Mouse (Mus musculus) right cerebral cortex, postnatal 36 days (tissue): ENCODE data around the gene Fbl.
"Not testable (repeated sequence)": the region's sequence is repeated elsewhere in the genome, so short reads cannot be mapped to it uniquely, and the experiment has no call there.

Experiments used
- DNase-seq, 2 experiments: peaks; one replicate each; pipeline ENCODE4 v3.0.0; 2022; ENCODE audit warnings: low spot score in 2 of 2, mixed read lengths in 1 of 2

The Fbl gene

DNA sequence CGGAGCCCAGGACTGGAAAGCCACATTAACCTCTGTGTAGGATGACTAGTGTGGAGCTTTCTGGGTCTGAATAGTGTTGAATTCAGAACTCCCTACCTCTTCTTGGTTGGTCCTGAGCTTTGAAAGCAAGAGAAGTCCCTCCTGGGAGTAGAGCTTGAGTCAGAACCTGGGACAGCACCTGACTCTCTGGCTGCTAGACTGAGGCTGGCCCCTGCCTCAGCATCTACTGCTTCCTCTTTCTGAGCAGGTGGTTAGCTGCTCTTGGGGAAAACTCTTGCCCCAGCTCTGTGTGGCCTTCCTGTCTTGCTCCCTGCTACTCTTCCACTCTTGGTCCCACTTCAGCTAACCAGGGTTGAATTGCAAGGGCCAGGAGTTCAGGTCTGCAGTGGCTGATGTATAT, 22.4 kb downstream of the Fbl start:
- no peak for DNase-seq

DNA sequence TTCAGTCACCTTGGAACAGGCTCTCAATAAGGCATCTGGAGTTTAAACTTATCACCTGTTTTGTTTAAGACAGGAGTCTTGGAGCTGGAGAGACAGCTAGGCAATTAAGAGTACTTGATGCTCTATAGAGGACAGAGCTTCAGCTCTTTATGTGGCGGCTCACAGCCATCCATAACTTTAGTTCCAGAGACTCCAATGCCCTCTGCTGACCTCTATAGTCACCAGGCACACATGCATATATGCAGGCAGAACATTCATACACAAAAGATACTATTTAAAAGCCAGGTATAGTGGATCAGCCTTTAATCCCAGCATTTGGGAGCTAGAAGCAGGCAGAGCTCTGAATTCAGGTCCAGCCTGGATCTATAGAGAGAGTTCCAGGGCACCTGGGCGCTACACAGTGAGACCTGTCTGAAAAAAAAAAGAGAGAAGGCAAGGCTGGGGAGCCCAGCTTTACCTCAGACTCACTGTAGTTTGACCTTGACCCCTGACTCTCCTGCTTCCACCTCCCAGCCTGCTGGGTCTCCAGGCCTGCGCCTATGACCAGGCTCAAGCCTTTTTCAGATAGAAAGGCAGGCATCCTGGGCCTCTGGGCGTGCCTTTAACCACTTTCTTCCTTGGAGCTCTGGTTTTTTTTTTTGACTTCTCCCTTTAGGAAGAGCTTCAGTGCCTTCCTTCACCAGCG, 26.0 kb downstream of the Fbl start:
- no peak for DNase-seq

DNA sequence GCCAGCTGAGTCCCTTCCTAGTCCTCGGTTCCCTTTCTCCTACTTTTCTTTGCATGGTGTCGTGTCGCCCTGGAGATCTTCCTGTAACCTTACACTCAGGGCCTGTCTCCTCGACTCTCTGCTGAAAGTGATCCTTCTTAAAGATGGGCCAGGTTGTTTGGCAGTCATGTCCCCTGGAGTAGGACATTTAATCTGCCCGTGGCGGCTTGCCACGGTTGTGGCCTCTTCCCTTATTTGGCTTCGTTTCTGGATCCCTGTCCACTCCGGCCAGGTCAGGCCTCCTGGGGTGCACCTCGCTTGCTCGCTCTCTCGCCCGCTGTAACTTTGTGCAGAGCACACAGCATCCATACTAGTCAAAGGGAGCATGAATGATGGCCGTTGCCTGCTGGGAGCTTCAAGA, 27.0 kb downstream of the Fbl start:
- no peak for DNase-seq

DNA sequence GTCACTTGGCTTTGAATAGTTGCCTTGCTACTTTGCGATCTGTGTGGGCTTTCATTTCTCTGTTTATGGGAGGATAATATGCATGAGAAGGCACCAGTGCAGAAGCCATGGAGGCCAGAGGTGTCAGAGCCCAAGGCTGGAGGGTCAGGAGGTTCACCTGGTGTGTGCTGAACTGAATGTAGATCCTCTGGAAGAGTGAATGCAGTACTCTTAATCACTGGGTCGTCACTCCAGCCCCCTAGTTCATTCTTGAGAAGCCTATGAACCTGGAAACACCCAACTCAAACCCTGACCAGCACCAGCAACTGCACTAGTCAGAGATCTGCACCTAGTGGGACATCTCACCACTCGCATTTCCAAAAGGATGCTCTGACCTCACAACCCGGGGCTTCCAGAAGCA, 29.5 kb downstream of the Fbl start:
- DNase-seq = no peak

DNA sequence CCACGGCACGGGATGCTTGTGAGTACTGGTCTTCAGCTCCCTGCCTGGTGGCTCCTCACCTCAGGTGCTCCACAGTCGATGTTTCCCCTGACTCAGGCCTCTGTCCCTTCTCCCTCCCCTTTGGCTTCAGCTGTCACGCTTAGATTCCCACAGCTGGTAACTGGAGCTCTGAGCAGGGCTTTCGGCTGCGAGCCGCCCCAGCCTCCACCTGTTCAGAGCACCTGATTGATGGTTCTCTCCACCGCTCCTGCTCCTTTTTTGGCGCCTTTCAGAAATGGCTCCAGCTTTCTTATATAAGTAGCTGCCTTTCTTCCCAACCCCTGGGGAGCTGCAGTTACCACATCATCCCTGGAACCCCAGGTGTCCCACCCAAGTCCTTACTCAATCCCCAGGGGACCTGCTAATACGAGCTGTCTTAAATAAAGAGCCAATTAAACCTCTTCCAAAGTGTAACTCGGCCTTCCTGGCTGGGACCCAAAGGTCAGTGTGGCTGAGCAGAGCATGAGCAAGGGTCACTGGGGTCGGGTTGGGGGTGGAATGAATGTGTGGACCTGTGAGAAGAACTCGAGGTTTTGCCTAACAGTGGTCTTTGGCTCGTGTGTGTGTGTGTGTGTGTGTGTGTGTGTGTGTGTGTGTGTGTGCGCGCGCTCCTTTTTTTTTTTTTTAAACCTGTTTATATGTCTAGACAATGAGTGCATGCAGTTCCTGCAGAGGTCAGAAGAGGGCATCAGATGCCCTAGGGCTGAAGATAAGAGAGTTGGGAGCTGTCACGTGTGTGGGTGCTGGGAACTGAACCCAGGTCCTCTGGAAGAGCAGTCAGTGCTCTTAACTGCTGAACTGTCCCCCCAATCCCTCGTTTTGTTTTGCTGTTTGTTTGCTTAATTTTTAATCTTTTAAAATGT, 33.9 kb downstream of the Fbl start:
- DNase-seq = no peak

DNA sequence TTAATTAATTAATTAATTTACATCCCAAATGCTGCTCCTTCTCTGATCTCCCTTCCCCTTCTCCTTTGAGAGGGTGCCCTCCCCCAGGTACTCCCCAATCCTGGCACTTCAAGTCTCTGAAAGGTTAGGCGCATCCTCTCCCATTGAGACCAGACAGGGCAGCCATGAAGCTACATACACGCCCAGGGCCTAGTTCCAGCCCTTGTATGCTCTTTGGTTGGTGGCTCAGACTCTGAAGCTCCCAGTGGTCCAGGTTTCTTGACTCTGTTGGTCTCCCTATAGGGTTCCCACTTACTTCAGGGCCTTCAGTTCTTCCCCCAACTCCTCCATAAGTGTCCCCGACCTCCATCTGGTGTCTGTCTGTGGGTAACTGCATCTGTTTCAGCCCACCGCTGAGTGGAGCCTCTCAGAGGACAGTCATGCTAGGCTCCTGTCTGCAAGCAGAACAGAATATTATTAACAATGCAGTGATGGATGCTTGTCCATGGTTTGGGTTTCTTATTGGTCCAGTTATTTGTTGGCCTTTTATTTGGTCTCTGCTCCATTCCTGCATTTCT, 36.6 kb downstream of the Fbl start:
- no peak for DNase-seq

DNA sequence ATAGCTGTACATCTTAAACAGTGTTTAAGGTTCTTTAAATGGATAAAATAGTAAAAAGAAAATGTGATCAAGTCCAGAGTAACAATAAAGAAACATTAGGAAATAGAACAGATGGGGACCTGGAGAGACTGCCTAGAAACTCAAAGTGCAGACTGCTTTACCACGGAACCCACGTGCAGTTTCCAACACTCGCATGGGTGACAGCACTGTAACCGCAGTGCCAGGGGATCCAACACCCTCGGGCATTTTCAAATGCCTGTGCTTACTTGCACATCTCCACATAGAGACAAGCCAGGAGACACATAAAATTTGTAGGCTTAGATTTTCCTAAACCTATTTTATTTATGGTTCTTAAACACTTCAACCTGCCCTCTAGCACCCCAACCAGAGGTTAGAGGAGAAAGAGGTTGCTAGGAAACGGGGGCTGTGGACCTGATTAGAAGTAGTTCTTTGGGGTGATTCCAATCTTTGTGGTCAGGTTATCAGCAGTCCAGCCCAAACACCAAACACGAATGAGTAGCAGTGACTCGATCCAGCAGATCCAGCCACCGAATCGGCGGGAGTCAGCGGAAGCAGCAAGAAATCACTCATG, 39.0 kb downstream of the Fbl start:
- DNase-seq = no peak

DNA sequence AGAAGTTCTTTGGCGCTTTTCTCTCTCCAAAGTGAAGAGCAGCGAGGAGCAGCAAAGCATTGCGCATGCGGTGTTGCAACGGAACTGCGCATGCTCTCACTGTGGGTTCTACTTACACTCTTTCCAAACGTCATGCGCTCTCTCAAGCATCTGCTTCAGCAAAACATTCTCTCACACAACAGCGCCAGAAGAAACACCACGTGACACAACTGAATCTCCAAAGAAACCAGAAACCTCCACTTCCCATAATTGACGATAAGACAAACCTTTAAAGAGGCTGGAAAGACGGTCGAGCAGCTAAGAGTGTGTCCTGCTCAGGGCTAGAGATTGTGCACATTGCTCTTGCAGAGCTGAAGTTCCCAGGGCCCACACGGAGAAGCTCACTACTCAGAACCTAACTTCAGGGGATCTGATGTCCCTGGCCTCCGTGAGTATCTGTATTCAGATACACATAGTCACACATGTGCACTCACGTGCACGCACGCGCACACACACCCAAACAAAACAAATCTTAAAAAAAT, 39.5 kb downstream of the Fbl start:
- peak; percentile 69 to 76 for DNase-seq

DNA sequence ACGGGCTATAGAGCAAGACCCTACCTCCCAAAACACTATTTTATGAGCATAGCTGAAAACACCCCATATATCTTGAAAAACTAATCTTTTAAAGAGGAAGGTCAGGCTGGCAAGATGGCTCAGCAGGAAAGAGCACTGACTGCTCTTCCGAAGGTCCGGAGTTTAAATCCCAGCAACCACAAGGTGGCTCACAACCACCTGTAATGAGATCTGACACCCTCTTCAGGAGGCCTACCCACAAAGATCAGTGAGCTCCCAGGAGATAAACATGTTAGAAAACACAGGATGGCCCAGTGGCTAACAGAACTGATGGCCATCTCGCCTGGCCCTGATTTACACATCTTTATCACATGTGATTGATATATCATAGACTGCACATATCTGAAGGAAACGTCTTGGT, 41.2 kb downstream of the Fbl start:
- DNase-seq = no peak

DNA sequence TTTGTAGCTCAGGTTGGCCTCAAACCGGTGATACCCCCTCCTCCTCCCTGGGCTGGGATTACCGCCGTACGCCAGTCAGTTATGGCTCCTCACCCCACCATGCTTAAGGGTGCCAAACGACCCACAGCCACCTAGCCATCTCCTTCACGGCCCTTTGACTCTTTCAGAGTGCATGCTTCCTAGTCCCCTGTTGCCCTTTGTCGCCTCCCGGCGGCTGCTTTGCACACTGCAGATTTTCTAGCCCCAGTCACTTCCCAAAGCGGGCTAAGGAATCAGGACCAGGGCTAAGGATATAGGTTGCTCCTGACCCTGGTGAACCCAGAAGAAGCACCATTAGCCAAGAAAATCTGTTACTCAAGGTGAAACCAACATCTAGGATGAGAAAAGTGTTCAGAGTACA, 44.6 kb downstream of the Fbl start:
- DNase-seq = no peak

DNA sequence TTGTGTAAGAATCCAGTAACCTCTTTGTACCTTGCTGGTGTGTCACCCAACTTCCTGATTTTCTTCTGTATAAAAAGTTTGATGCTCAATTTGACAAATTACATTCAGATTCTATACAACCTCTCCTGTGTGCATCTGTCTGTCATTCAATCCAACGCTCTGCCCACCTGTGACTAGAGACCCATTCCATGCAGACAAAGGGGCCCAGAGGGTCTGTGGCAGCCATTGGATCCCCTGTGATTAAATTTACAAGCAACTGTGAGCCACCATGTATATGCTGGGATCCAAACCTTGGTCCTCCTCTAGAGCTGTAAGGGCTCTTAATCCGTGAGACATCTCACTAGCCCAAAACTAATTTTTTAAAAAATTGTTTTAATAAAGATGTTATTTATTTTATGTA, 46.4 kb downstream of the Fbl start:
- DNase-seq = not testable (repeated sequence)

DNA sequence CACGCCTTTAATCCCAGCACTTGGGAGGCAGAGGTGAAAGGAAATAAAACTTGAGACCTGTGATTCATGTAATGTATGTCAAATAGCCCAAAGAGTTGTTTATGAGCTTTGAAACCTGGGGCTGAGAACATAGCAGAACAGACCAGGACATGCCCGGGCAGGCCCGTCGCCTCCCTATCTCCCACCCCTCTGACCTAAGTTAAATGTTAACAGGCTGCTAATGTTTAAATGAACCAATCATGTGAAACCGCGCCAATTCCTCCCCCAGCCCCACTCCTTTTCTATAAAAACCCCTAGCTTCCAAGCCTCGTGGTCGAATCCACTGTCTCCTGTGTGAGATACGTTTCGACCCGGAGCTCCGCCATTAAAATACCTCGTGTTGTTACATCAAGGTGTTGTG, 48.3 kb downstream of the Fbl start:
- not testable (repeated sequence) for DNase-seq

DNA sequence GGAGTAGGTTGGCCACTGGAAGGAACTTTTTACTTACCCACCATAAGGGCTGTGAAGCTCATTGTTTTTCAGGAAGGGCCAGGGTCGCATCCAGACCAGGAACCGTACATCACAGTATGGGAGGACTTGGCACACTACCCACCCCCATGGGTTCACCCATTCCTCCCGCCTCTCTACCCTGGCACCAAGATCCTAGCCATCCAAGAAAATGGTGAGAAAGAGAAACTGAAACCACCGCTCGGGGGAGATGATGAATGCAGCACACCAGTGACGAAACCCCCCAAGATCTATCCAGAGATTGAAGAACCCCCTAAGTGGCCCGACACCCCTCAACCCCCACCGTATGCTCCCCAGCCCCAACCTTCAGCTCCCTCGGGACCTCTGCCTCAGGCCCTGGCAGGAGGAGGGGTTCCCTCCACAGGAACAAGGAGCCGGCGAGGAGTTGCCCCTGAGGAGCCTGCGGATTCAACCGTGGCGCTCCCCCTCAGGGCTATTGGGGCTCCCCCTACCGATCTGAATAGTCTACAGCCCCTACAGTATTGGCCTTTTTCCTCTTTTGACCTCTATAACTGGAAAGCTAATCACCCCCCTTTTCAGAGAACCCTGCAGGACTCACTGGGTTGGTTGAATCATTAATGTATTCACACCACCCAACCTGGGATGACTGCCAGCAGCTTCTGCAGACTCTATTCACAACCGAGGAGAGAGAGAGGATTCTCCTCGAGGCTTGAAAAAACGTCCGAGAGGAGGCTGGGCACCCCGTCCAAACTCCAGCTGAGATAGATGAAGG, 49.6 kb downstream of the Fbl start:
- DNase-seq = peak; percentile 24 to 53

DNA sequence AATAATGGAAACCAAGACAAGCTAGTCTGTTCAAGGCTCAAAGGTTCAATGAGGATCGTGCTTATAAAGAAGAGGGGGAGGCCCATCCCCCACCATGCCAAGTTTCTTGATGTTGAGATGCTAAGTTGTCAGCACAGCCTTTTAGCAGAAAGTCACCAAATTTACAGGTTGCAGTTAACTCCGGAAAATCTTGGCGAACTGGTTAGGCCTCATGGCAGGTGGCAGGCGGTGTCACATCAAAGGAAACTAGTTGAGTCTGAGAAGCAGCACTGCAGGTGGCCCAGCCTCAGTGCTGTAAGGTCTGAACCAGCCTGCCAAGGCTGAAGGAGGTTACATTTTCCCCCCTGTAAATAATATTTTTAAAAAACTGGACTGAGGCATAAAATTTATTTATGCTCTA, 57.3 kb downstream of the Fbl start:
- not testable (repeated sequence) for DNase-seq

DNA sequence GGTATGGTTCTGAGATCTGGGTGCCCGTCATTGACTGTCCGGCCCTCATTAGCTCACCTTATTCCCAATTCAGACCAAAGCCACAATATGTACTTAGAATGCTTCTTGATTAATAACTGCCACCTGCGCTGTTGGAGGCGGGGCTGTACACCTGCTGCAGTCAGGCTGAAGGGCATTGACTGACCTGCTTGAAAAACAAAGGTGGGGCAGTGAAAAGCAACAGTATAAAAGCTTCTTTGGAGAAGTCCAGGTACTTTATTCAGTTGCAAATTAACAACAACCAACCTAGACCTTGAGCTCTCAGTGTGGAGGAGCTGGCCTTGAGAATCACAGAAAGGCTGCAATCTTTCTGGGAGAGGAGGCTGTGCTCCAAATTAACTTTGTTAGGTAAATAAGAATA, 57.9 kb downstream of the Fbl start:
- DNase-seq = not testable (repeated sequence)
